Mouse (Mus musculus) heart, embryonic 16.5 days (tissue): ENCODE results near the gene C1qtnf1. TPM values are rescaled to one million over a fixed set of nuclear protein-coding genes. Genes with fewer than 3 reads are reported as not detected.
"Not testable (repeated sequence)": the region's sequence is repeated elsewhere in the genome, so short reads cannot be mapped to it uniquely, and the experiment has no call there.

Experiments used
- ATAC-seq: fragments of 200-750 bp; cut with Nextera tagmentation; replicated peaks from 2 replicates; pipeline ENCODE4 v1.8.0; 2017; ENCODE audit warnings: moderate number of reproducible peaks; ENCODE audit not compliant: insufficient read depth, low FRiP score; ENCODE audit errors: extremely low read depth
- H3K27ac ChIP-seq: fragments of 300-500 bp; sonication (generic); 2 replicates; pipeline ENCODE4 v1.5.1; 2014; ENCODE audit warnings: mild to moderate bottlenecking, low read length, control low read depth, moderate library complexity
- H3K27me3 ChIP-seq: fragments of 300-500 bp; sonication (generic); 2 replicates; pipeline ENCODE4 v1.6.1; 2014; ENCODE audit warnings: low read length, mixed read lengths; ENCODE audit not compliant: control insufficient read depth, insufficient read depth
- H3K36me3 ChIP-seq: fragments of 300-500 bp; sonication (generic); 2 replicates; pipeline ENCODE4 v1.6.1; 2014; ENCODE audit not compliant: control insufficient read depth, insufficient read depth
- H3K4me1 ChIP-seq: fragments of 300-500 bp; sonication (generic); 2 replicates; pipeline ENCODE4 v1.6.1; 2014; ENCODE audit warnings: low read length, mixed read lengths; ENCODE audit not compliant: control insufficient read depth, insufficient read depth
- H3K4me2 ChIP-seq: fragments of 300-500 bp; sonication (generic); 2 replicates; pipeline ENCODE4 v1.6.1; 2014; ENCODE audit warnings: low read depth, mild to moderate bottlenecking, control low read depth, low read length
- H3K4me3 ChIP-seq: fragments of 300-500 bp; sonication (generic); 2 replicates; pipeline ENCODE4 v1.5.1; 2014; ENCODE audit warnings: mild to moderate bottlenecking, control low read depth, low read length
- H3K9ac ChIP-seq: fragments of 300-500 bp; sonication (generic); 2 replicates; pipeline ENCODE4 v1.6.1; 2014; ENCODE audit warnings: low read length, control low read depth
- H3K9me3 ChIP-seq: fragments of 300-500 bp; sonication (generic); replicated peaks from 2 replicates; pipeline ENCODE4 v1.6.1; 2016; ENCODE audit warnings: low read length; ENCODE audit not compliant: control insufficient read depth
- WGBS: fragments of 180-500 bp; shearing (Covaris S2); extraction: QIAGEN DNeasy Blood & Tissue Kit; methylation state at CpG from one replicate; pipeline ENCODE4 v1.1.7; 2014; 5-methylcytosine and 5-hydroxymethylcytosine counted together
- polyA plus RNA-seq: library from polyadenylated mRNA; unstranded; fragments of >200 nt; fragmentation: Nextera tagmentation; extraction: Ambion mirVana; gene quantifications from 2 replicates; pipeline ENCODE4 v1.2.1, GENCODE M21; 2015

Gene C1qtnf1
- 8.9 and 9.3 TPM in 2 replicates for polyA plus RNA-seq

DNA sequence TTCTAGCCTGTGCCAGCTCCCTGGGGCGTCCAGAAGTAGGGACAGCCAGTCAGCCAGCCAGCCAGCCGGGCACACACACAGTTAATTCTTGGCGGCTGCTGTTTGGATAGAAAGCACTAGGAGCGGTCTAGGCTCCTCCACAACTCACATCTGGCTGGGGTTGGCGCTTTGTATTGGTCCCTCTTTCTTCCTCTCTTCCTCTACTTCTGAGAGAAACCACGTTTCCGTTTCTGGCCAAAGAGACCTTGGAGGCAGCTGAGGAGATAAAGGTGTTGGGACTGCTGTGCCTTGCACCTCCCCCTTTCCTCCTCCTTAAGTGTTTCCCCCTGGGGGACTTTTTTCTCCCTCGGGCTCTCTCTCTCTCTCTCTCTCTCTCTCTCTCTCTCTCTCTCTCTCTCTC is at the start of gene C1qtnf1:
Gene C1qtnf1, plus strand, starts transcription at position 218 of the 400 bp plus-strand sequence.
- peak within 1 kb of the TSS; percentile 61 for H3K4me2 ChIP-seq
- no peaks in the 10 kb centered on the region for H3K36me3 ChIP-seq
- H3K4me3 ChIP-seq, result peak within 1 kb of the TSS; percentile 44
- peak; percentile 39; the same call in 1 of the 2 replicates for ATAC-seq
- H3K27ac ChIP-seq, result peak within 1 kb of the TSS; percentile 81
- peaks cover 36% of the 10 kb centered on the region for H3K4me1 ChIP-seq
- no peaks in the 10 kb centered on the region for H3K9me3 ChIP-seq
- H3K9ac ChIP-seq, result peak within 1 kb of the TSS; percentile 65
- WGBS, result under 1% methylated on average over 8 of the region's 8 CpGs
- H3K27me3 ChIP-seq, result peaks cover 4% of the 10 kb centered on the region; the same call in 1 of the 2 replicates

DNA sequence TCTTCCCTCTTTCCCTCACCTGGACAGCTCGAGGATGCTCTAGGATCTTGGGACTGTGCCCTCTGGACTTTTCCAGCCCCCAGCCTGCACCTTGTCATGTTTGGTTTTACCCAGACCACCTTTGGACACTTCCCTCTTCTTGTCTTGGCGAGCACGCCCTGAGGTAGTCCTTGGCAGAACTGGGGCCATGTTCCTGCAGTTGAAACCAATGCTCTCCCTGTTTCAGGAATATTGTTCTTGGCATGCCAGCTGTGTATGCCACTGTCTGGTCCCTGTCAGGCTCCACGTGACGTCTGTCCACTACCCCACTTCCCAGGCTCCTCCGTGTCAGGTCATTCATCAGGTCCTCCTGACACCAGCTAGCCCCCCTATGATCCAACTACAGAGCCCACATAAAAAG is 49.3 kb upstream of the C1qtnf1 start:
- Histone ChIP-seq H3K27me3 (no peaks in the 10 kb centered on the region), H3K9ac (no peak overlapping the region), H3K4me1 (peaks cover 4% of the 10 kb centered on the region), H3K36me3 (no peaks in the 10 kb centered on the region), H3K4me3 (no peak overlapping the region), H3K9me3 (no peaks in the 10 kb centered on the region), H3K27ac (no peak overlapping the region), H3K4me2 (no peak overlapping the region)
- no peak for ATAC-seq
- 80% methylated on average over 6 of the region's 6 CpGs for WGBS

DNA sequence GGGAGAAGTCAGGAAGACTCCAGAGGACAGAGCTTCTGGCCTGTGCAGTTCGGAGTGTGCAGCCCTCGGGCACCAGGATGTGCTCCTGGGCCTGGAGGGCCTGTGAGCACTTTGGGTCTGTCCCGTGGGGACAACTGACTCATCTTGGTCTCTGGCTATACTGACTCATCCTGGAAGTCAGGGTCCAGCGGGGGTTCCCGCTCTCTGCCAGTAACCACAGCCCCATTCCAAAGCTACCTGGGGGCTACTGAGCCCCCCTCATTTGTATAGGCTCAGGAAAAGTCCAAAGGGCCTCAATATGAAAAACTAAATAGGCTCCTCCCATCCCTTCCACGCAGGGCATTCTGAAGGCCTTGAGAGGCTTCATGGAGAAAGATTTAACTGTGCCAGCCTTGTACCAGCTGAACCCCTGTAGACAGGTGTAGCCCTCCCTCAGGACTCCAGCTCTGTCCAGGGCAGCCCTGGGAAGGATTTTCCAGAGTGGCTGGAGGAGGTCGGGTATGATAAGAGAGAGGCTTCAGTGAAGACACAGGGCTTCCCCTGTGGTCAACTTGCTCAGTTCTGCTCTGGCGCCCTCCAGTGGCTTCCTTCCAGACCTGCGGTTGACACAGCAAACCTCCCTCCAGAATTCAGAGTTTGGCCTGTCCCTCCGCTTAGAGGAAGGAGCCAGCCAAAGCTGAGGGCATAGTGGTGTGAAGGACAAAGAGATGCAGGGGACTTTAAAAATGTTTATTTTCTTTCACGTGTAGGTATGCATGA is 48.6 kb upstream of the C1qtnf1 start:
- ATAC-seq, result peak; percentile 55; the same call in 1 of the 2 replicates
- no peak overlapping the region for H3K4me3 ChIP-seq
- H3K27me3 ChIP-seq, result no peaks in the 10 kb centered on the region
- H3K36me3 ChIP-seq, result no peaks in the 10 kb centered on the region
- H3K9ac ChIP-seq, result no peak overlapping the region
- H3K4me1 ChIP-seq, result peaks cover 4% of the 10 kb centered on the region
- no peak overlapping the region for H3K27ac ChIP-seq
- H3K9me3 ChIP-seq, result no peaks in the 10 kb centered on the region
- no peak overlapping the region for H3K4me2 ChIP-seq
- 35% methylated on average over 11 of the region's 11 CpGs for WGBS

DNA sequence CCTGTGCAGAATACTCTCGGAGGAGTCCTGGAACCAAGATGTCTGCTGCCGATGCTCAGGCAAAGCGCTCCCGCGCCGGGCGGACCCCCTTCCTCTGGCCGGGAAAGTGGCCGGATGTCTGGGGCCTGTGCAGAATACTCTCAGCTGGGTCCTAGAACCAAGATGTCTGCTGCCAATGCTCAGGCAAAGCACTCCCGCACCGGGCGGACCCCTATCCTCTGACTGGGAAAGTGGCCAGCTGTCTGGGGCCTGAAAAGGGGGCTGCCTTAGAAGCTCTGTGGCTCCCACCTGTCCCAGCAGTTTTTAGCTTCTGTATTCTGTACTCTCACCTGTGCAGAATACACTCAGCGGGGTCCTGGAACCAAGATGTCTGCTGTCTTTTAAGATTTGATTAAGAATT is 40.2 kb upstream of the C1qtnf1 start:
- H3K27me3 ChIP-seq, H3K36me3 ChIP-seq, ATAC-seq, H3K9me3 ChIP-seq, H3K4me3 ChIP-seq, H3K4me1 ChIP-seq, H3K9ac ChIP-seq, H3K27ac ChIP-seq, H3K4me2 ChIP-seq: not testable (repeated sequence)
- WGBS, result 88% methylated on average over 13 of the region's 13 CpGs

DNA sequence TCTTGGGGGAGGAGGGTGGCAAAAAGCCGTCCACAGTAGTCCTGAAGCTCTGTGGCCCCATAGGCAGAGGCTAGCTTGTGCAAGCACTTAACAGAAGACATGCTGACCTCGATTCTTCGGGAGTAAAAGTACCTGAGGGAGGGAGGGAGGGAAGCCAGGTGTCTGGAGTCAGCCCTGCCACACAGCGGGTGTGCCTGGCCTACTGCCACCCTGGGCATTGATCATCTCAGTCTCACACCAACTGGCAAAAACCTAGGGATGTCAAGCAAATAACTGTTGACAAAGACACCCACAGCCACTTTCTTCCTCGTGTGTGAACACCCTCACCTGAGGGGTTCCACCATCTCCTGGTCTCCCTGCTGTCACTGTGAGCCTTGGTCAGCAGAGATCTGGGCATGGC is 34.0 kb upstream of the C1qtnf1 start:
- 72% methylated on average over 5 of the region's 5 CpGs for WGBS
- Histone ChIP-seq H3K36me3 (0 out of 2 replicates have a peak, but pooled peaks cover 4% of the 10 kb centered on the region), H3K4me1 (no peaks in the 10 kb centered on the region), H3K27ac (no peak overlapping the region), H3K9me3 (no peaks in the 10 kb centered on the region; the same call in 1 of the 2 replicates), H3K27me3 (no peaks in the 10 kb centered on the region), H3K4me3 (no peak overlapping the region), H3K9ac (no peak overlapping the region), H3K4me2 (no peak overlapping the region)
- ATAC-seq, result no peak

DNA sequence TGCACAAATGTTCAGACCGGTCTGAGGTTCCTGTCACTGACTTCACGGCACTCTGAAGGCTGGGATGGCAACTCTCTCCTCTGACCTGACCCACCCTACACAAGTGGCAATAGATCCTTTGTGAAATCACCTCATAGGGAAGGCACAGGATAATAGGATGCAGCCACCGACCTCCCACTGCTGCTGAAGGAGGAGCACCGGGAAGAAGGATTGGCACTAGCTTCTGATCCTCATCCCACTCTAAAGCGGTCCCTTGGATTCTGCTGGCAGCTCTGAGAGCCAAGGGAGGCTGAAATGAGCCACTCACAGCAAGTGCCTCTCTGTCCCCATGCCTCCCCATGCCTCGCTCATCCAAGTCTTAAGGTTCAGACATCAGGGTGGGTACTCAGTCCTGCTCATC is 33.5 kb upstream of the C1qtnf1 start:
- WGBS, result 67% methylated on average over 6 of the region's 6 CpGs
- Histone ChIP-seq H3K27ac (no peak overlapping the region), H3K9me3 (no peaks in the 10 kb centered on the region; the same call in 1 of the 2 replicates), H3K36me3 (0 out of 2 replicates have a peak, but pooled peaks cover 4% of the 10 kb centered on the region), H3K27me3 (no peaks in the 10 kb centered on the region), H3K4me1 (peaks cover 1% of the 10 kb centered on the region; the same call in 1 of the 2 replicates), H3K4me3 (no peak overlapping the region), H3K4me2 (no peak overlapping the region), H3K9ac (no peak overlapping the region)
- ATAC-seq, result no peak

DNA sequence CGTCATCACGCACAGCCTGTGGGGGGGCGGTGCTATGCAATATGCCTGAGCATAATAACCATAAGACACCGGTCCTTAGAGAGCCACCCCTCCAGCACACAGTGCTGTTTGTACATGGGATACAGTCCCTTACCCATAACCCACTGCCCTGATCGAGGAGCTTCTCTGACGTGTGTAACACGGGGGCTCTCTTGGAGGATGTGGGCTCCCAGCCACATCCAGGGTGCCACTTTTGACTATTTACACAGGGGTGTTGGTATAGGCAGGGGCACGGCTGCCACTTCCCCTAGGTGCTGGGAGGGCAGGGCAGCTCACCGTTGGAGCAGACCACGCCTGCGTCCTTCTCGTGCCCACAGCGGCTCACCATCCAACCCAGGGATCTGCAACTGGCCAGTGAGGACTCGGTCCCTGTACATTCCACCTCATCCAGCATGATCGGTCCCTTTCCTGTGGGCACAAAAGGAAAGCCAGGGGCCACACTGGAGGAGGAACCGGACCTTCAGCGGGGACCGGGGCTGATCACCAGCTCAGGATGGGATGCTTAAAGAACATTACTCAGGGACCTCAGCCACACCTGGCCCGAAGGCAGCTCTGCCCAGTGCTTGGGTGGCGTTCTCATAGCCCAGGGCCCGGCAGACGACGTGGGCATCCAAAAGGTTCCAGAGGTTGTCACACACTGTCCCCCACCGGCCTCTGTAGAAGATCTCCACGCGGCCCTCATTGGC is 30.0 kb upstream of the C1qtnf1 start:
- Histone ChIP-seq H3K9me3 (no peaks in the 10 kb centered on the region; the same call in 1 of the 2 replicates), H3K4me1 (peaks cover 15% of the 10 kb centered on the region), H3K27ac (no peak overlapping the region), H3K4me3 (no peak overlapping the region), H3K4me2 (no peak overlapping the region), H3K27me3 (no peaks in the 10 kb centered on the region), H3K9ac (no peak overlapping the region), H3K36me3 (0 out of 2 replicates have a peak, but pooled peaks cover 4% of the 10 kb centered on the region)
- 92% methylated on average over 26 of the region's 26 CpGs for WGBS
- ATAC-seq, result no peak

DNA sequence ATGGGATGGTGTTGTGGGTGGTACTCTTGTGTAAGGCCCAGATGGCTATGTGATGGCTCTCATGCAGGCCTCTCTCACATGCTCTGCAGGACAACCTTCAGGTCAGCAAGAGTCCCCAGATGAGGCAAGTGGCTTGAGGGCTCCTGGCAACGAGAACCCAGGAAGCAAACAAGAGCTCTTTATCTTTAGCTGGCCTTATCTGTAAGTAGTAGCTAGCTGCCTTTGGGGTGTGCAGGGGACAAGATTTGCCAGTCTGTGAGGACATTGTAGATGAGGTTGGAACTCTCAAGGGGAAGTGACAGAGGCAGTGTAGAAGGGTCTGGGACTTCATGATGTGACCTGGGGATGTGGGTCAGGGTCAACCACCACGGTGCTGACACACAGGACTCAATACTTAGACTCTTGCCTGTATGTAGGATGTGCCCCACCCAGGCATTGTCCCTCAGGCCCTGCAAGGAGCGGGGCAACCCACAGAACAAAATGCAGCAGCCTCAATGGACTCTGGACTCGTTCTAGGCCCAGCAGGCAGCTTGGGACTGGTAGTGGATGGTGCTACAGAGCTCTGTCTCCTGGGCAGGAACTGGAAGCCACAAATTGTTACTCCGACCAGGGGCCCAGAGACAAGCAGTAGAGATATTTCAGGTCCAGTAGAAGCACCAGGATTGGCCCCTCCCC is 28.0 kb upstream of the C1qtnf1 start:
- H3K9me3 ChIP-seq, result no peaks in the 10 kb centered on the region; the same call in 1 of the 2 replicates
- 0 out of 2 replicates have a peak, but pooled peaks cover 4% of the 10 kb centered on the region for H3K36me3 ChIP-seq
- H3K4me2 ChIP-seq, result peak overlapping the region; percentile 17; the same call in 1 of the 2 replicates
- peak overlapping the region; percentile 65 for H3K27ac ChIP-seq
- ATAC-seq, result no peak
- peak overlapping the region; percentile 7; the same call in 1 of the 2 replicates for H3K4me3 ChIP-seq
- WGBS, result 34% methylated on average over 5 of the region's 5 CpGs
- H3K9ac ChIP-seq, result no peak overlapping the region; the same call in 1 of the 2 replicates
- H3K27me3 ChIP-seq, result no peaks in the 10 kb centered on the region
- H3K4me1 ChIP-seq, result peaks cover 15% of the 10 kb centered on the region
